Mouse (Mus musculus): ENCODE data around the gene Toe1.

DNA sequence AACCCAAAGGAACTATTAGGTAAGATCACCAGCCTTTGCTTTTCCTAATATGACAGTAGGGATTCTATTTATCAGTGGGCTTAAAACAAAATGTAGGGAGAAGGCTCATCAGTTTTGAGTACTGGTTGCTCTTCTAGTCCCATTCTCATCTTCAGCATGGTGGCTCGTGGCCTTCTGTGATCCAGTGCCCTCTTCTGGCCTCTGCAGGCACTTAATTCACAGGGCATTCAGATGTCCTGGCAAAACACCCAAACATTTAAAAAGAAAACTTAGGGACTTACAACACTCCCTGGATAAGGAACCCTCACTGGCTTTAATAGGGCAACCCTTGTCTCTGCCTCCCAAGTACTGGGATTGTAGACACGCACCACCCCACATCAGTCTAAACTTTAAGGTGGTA lies 13.2 kb downstream of the Toe1 start:
- TF ChIP-seq CTCF (IDR thresholded peaks at IDR 0.05; ENCODE audit: control insufficient read depth, insufficient read depth, insufficient replicate concordance, low read depth, low read length) (no peak), POLR2A (IDR thresholded peaks at IDR 0.05; ENCODE audit: control insufficient read depth, low read depth, low read length) (no peak)

Data from testis, adult 2 months (tissue).